Mouse (Mus musculus) WW6 (cell line): Measurements from ENCODE around the gene Lad1.

Experiments used
- DNase-seq: peaks from one replicate; pipeline ENCODE4 v3.0.0-alpha.2; 2013; ENCODE audit warnings: low read depth, low spot score

Gene Lad1

DNA sequence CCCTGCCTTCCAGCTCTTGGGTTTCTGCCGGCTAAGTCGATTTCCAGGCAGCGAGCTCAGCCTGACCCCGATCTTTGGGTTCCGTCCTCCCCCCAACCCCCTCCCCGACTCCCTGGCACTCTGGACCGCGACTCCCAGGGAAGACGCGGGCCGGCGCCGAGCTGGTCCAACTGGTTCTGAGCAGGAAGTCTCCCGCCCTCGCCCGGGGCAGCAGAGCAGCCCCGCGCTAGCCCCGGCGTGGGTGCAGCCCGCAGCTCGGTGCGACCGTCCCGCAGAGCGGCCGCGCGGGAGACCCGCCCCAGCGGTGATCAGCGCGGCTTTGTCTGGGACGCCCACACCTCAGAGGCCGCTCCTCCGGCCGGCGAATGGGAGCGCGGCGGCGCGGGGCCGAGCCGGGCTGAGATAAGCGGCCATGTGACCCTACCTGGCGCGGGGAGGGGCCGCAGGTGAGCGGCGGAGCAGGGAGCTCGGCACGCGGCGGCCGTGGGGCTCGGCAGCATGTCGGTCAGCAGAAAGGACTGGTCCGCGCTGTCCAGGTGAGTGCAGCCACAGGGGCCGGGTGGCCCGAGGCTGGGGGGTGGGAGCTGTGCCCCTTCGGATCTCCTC, at the start of gene Lad1:
Lad1 (plus strand) TSS at position 118 of the 606 bp plus-strand sequence.
- no peak for DNase-seq

DNA sequence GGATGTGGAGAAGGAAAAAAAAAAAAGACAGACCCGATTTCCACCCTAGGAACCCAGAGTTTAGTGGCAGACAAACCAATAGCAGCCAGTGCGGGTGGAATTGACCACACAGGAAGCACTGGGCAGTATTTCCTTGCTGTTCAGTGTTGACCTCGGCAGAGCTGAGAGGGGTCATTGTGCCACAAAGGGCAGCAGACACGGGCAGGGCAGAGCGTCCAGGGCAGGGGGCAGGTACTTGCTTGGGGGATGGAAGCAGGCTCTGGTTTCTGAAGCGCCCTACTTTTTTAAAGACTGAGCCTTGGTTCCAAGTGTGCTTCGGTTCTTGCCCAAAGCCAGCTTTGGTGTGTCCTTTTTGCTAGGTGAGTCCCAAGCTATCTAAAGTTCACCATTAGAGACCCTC, 48.2 kb upstream of the Lad1 start:
- DNase-seq: no peak

DNA sequence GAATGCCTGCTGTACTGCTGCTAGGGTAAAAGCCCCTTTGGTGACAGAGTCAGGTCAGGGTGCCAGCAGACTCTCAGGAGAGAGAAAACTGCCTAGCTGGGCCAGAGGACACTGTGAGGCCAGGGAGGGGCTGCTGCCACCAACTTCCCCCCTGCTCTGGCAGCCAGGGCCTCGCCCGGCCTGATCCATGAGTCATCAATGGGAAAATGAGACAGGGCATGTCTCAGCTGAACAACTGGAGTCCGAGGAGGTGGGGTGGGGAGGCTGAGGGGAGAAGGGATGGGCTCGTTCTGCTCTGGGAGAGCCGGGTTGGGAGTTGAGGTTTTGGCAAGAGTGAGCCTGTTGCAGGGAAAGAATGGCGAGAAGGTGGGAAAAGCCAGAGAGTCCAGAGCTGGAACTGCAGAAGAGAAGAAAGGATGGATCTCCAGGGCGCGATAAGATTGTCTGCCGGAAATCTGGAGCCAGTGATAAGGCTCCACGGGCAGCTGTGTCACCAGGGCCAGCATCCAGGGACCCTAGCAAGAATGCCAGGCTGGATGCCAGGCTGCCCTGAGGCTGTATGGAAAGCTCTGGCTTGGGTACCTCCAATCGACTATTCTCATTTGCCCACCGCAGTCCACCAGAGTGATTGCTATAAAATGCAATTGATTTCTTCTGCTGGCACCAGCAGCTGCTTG, 47.4 kb upstream of the Lad1 start:
- DNase-seq: no peak

DNA sequence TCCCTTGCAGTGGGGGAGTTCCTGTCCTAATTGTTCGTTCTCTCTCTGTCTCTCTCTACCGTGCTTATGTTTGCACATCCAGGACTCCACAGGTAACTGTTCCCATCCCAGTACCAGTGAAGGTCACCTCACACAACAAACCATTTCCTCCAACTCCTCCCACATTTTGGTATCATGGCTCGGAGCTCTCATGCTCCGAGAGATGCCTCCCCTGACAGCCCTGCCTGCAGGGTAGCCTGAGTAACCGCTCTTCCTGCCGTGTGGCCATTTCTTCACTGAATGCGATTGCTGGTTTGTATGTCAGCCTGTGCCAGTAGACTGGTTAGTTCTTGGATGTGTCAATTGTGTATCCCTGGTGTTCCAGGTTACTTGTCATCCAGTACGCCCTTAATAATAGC, 46.8 kb upstream of the Lad1 start:
- no peak for DNase-seq

DNA sequence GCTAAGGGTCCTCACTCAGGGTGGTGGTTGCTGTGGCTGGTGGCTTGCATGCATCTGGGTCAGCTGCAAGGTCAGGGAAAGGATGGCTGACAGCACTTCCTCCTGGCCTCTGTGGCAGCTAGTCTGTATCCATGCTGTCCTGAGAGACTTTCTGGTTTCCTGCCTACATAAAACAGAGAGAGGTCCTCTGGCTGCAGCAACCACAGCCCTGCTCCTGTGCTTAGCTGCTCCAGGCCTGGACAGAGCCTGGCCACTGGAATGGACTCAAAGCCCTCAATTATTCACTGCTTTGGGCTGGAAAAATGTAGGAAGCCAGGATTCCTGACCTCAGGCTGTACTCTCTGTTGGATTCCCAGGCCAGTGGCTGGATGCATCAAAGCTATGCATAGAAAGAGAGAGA, 41.8 kb upstream of the Lad1 start:
- DNase-seq: no peak

DNA sequence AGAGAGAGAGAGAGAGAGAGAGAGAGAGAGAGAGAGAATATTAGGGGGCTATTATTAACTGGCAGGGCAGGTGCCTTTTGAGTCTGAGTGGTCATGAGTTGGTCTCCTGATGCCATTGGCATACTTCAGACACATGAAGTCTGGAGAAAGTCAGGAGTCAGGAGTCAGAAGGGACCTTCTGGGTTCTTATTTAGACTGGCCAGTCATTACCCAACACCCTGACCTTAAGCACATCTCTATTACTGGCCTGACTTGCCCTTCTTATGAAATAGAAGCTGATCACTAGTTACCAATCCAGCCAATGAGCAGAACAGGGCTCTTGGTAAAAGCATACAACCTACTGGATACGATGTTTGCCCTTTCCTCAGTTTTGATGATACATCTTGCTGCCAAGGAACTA, 41.4 kb upstream of the Lad1 start:
- no peak for DNase-seq

DNA sequence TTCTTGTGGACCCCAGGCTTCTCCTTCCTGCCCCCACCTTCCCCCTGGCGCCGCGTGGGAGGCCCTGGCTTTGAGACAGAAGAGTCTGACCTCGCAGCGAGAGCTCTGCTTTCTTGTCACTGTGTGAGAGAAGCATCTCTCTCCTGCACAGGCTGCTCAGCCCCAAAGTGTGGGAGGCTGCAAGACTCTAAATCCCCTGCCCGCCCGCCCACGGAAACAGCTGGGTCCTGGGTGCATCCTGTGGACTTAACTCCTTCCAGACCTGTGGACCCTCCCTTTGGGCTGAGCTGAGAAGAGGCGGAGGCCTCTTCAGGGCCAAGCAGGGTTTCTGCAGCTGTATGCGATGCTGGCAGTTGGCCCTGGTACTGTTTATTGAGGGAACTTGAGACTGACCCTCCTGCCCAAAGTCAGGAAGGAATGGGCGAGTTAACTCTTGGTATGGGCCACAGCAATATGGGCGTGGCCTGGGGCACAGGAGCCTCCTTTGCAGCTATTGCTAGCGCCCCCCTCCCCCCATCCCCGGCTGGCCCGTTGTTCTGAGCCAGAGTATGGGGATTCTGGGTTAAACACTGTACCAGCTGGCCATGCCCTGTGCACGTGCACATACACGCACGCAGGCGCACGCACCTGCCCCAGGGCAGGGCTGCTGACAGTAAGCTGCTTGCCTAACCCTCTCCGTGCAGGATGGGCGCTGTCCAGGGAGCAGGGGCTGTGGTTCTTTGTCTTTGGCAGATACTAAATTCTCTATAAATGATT, 39.4 kb upstream of the Lad1 start, which contains the start of gene Tnni1:
Tnni1 (plus strand) TSS at position 655 of the 756 bp plus-strand sequence.
- DNase-seq: no peak

DNA sequence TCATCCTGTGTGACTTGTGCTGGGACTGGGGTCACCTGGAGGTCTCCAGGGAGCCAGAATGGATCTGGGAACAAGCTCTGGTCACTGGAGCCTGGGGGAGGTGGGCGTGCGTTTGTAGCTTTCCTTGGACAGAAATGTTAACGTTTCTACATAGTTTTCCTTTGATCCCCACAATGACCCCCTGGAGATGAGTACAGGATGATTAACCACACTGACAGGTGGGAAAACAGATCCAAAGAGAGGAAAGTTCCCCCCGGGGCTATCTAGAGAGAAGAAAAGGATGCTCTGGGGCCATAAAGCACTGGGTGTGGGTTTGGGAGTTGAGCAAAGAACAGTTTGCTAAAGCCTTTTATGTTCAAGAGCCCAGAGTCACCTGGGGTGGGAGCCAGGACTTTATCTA, 37.7 kb upstream of the Lad1 start:
- peak; percentile 60 for DNase-seq

DNA sequence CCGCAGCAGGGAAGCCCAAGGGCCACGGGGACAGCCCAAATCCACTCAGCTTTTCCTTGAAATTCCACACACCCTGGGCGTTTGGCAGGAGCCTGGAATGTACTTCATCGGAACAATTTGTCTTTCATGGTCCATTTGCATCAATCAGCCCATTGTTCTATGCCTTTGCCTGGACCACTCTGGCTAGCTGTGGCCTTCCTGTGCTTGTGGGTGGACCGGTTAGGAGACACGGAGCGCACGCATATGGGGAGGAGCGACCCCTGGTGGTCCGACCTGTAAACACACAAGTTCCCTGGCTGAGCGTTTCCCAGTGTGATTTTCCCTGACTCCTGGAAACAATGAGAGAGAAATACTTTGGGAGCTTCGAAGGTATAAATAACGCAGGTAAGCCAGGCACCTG, 37.2 kb upstream of the Lad1 start:
- DNase-seq: no peak

DNA sequence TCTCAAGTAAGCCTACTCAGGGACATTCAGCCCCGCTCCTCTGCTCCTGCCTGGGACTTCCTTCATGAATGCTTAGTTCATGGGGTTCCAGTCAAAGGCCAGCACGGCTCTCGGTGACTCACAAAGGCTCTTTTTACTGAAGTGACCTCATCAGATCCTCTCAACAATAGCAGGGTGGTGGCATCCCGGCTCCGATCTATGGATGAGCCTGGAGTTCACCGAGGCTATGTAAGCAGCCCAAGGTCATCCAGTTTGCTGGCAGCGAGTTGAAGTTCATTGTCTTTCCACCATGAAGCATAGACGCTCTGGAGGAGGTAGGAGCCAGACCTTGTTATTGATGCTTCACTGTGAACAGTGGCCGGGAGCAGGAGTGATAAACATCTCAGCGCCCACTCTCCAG, 35.6 kb upstream of the Lad1 start:
- no peak for DNase-seq

DNA sequence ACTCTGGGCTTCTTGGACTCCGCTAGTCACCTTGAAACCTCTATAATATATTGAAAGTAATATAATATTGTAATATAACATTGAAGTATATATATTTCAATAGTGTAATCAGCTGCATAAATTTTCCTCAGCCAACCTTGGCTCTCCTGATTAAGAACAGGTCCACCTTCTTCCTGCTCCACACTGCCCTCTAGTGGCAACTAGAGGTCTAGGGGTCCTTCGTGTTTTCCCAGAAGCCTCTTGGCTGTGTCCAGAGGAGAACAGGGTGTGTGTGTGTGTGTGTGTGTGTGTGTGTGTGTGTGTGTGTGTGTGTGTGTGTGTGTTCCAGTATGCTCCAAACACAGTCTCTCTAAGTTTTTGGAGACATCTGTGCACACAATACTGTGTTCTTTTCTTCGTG, 30.6 kb upstream of the Lad1 start:
- DNase-seq: no peak

DNA sequence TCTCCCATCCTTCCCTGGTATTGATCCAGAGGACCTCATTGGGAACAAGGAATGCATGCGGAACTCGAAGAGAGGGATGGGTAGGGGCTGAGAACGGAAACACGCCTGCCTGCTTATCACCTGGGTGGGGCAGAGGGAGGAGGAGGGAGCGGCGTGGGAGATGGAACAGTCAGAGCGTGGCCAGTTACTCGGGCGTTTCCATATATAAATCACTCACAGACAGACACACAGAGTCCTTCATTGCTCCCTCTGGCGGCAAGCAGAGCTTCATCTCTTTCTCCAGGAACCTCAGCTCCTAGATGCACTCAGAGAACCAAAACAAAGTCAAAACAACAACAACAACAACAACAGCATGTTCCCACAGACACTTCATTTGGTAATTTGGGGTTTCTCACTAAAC, 29.7 kb upstream of the Lad1 start:
- DNase-seq: no peak

DNA sequence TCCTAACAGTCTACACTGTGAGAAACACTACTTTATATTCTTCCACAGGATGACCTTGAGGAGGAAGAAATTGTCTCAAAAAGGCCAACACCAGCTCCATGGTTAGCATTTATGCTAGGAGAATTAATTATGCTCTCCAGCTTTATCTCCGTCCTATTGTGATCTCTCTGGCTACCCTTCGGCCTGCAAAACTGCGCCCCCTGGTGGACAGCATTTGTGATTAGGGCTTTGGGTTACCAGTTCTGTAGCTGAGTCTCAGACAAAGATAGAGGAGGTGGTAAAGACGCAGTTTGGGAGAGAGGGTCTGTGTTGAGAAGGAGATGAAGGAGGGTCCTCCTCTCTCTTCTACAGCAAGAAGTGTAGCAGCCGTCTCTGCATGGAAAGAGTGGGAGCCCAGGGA, 28.6 kb upstream of the Lad1 start:
- no peak for DNase-seq

DNA sequence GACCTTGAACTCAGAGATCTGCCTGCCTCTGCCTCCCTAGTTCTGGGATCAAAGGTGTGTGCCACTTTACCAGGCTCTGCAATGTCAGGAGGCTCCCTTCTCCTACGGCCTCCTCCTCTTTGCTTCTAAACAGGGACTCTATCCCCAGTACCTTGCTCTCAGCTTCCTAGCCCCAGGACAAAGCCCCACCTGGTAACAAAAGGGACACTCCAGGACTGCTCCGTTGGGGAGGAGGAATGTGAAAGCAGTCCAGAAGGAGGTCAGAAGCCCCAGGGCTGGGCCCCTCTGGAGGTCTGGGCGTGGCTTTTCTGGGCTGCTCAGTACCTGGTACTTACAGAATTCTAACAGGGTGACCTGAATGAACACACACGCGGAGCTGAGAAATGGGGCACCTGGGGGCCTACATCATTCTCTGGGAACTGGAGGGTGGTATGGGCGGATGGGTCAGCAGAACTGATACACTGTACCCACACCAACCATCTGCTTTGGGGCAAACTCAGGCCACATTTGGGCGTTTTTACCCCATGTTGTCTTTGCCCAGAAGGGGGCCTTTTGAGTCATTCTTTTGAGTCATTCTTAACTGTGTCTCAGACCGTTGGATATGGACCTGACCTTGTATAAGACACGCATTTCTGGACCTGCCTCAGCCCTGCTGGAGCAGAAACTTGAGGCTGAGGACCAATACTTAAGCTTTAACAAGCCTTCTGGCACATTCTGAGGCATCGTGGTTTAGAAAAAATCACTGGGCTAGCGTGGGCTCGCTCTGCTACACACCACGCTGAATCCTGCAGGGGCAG, 26.1 kb upstream of the Lad1 start:
- DNase-seq: no peak

DNA sequence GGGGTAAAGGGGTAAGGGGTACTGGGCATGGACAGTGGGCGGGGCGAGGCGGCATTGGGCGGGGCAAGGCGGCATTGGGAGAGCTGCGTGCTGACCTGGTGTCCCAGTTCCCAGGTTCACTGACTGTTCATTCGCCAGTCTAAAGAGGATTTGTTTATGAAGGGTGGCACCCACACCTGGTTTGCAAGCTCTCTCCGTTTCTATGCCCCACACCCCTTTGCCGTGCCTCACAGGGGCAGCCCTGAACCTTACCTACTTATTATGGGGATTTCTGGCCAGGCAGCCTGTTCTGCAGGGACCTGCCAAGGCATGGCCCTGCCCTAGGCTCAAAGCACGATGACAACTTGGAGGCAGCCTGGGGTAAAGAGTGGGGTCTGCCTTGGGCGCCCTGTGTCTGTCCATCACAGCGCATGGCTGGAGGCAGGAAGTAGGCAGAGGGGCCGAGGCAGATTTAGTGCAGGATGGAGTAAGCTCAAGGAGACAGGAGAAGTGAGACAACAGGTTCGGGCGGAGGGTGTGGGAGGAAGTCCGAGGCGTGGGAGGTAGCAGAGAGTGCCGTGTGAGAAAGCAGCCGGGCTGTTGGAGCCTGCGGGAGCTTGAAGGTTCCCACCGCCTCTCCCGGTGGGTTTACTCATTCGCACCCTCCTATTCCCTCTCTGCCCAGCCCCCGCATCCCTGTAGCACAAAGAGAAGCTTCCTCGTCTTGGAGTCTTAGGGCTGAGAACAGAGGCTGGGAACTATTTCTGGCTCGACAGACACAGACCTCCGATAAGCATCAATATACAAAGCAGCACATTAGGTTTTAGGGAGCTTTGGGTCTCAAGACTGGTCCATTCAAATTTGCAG, 24.8 kb upstream of the Lad1 start:
- DNase-seq: no peak

DNA sequence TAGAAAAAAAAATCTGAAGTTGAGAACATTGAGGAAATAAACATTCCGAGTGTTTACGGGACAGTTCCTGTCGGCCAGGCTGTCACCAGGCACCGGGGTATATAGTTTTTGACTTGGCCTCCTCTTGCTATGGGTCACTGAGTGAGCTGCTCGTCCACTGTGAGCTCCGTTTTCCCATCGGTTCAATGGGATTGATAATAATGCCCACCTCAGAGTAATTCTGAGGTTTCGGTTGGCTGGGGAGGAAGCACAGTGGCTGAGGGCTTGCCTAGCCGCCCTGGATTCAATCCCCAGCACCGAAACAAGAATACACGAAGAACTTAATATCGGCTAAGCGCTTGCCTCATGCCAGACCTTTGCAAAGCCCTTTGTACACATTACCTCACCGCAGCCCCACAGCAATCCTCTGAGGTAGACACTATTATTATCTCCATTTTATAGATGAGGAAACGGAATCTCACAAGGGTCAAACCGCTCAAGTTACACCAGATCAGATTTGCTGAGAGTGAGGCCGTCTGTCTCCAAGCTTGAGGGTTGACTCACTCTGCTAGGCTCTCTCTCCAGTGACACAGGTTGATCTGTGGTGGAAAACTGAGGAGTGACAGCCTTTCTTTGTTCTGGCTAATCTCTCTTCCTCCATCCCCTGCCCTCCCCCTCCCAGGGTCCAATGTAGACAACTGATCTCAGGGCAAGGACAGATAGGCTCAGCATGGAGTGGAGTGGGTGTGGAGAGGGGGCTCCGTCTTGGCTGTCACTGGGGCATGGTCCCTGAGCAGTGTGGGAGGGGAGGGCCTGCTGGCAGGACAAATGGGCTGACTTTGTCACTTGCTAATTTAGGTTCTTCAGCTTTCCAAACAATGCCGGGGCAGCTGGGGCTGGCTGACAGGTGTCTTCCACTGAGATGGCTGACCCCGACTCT, 23.9 kb upstream of the Lad1 start:
- no peak for DNase-seq

DNA sequence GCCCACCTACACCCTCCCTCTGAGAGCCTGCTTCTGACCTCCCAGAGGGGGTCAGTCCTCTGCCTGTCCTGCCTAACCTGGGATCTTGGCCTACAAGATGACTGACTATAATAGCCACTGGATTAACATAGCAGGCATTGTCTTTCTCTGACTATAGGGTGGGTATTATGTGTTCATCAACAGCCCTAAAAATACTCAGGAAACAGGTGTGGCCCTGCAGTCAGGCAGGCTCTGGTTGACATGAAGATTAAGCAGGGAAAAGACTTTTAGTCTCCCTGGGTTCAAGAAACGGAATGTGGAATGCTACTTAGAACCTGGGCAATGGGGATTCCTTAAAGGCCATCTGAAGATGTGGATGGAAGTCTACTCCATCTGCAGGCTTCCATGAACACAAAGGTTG, 19.9 kb upstream of the Lad1 start:
- no peak for DNase-seq

DNA sequence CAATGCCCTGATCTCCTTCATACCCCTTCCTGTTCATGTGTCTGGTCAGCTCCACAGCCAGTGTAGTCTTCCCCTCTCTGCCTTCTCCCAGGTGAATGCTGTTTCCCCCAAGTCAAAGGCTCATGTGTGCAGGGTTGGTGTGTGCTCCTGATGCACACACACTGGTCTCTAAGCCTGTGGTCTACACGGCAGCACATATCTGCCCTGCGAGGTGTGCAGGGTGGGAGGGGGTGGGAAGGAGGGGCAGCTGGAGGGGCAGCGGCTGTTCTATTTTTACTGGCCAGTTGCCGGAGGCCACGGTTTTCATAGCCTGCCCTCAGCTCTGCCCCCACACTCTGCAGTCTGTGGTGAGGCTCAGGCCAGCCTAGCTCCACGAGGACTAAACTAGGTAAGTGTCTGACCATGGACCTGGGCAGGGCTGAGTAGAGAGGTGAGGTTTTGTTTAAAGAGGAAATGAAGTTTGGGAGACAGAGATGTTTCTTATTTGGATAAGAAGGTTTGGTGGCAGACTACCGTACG, 19.2 kb upstream of the Lad1 start:
- DNase-seq: no peak

DNA sequence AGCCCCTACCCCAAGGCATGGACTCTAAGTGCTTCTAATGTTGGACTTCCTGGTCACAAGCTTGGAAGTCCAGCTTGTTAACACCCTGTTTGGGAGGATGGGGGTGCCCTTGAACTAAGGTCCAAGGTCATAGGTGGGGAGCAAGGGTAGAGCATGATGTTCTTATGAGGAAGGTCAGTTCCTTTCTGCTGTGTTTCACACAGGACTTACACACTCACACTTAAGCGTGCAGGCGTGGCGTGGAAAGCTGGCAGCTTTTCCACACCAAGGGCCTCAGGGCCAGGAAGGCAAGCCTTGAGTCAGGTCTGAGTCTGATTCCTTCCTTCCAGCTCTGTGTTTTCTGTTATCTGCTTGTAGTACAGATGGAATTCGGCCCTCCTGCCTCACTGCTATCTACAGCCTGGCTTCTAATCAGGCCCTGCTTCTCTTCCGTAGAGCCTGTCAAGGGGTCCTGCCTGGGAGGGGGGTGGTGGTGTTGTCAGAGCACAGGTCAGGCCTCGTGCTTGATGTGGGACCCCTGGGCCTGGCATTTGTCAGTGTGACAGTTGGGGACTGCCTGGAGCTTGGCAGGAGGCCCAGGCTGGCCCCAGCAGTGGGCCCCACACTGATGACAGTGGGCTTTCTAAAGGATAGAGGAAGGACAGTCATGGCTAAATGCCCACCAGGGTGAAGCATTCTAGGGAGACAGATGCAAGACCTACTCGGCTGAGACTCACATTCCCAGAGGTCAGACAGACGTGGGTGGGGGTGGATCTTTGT, 18.0 kb upstream of the Lad1 start:
- no peak for DNase-seq
